Mouse (Mus musculus) fat pad, adult 2 months (tissue): ENCODE data around the gene Spcs1.

Source experiments
- DNase-seq: peaks from one replicate; pipeline ENCODE4 v3.0.0-alpha.2; 2011; ENCODE audit warnings: low read depth, low spot score; ENCODE audit errors: extremely low read depth

Spcs1 gene

DNA sequence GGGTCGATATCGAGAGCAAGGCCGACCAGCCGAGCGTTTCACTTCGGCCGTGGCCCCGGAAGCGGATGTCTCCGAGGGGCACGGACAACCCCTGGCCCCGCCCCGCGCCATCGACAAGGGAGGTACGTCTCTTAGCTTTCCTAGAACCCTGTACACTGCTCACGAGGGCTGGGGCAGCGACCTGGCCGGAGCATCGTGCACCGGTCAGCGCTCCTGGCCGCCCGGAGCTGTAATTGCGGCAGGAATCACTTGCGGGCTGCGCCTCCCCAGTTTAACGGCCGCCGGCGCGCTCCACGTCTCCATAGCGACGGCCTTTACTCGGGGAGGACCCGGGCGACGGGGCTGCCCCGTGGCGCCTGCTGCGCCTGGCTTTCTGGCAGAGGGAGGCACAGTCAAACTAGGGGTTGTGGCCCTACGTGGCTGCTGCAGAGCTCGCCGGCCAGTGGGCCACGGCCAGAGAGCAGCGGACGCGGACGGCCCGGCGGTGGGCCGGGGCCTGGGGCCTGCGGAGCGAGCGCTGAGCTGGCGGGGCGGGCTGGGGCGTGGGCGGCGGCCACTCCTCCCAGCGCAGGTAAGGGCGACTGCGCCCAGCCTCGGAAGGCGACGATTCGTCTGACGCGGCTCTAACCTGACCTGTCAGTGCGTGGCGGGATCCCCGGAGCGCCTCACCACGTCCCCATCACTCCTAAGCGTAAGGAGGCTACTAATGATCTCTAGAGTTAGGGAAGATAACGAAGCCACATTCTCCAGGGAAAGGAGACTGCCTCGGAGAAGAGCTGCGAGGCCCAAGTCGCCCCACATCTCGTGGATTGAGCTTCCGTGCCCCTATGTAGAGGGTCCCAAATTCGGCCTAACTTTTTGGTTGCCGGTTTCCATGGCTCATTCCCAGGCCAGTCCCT, at the start of gene Spcs1, which contains the start of gene Glt8d1:
Gene Spcs1, minus strand, starts transcription at position 366 of the 899 bp plus-strand sequence.
Gene Glt8d1, plus strand, starts transcription at position 94 of the 899 bp plus-strand sequence.
- DNase-seq = no peak

DNA sequence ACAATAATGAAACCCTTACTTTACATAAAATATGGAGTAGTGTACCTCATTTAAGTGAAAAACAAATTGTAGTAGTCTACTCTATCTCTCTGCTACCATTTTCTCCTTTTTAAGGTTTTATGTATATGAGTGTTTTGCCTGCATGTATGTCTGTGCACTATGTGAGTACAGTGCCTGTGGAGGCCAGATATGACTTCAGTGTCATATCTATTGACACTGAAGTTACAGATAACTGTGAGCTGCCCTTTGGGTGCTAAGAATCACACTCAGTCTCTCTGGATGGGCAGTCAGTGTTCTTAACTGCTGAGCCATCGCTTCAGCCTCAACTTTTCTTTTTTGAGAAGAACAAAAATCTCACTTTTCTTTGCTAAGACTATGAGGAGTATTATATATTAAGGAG, 44.3 kb upstream of the Spcs1 start:
- no peak for DNase-seq

GRCm38 (mm10) chr14:31045296-31045695, 43.8 kb upstream of the Spcs1 start:
- DNase-seq = peak; percentile 71

DNA sequence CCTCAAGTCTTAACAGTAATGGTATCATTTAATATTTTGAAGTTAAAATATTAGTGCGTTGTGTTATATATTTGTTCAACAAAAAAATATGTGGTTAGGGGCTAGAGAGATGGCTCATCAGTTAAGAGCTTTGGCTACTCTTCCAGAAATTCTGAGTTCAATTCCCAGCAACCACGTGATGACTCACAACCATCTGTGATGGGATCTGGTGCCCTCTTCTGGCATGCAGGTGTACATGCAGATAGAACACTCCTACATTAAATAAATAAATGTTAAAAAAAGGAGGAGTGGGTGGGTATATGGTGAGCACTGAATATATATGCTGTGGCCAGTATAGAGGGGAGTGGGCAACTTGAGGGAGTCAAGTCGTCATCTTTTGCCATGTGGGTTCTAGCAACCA, 24.3 kb upstream of the Spcs1 start:
- DNase-seq = no peak

GRCm38 (mm10) chr14:31022579-31022978, 21.1 kb upstream of the Spcs1 start:
- no peak for DNase-seq

DNA sequence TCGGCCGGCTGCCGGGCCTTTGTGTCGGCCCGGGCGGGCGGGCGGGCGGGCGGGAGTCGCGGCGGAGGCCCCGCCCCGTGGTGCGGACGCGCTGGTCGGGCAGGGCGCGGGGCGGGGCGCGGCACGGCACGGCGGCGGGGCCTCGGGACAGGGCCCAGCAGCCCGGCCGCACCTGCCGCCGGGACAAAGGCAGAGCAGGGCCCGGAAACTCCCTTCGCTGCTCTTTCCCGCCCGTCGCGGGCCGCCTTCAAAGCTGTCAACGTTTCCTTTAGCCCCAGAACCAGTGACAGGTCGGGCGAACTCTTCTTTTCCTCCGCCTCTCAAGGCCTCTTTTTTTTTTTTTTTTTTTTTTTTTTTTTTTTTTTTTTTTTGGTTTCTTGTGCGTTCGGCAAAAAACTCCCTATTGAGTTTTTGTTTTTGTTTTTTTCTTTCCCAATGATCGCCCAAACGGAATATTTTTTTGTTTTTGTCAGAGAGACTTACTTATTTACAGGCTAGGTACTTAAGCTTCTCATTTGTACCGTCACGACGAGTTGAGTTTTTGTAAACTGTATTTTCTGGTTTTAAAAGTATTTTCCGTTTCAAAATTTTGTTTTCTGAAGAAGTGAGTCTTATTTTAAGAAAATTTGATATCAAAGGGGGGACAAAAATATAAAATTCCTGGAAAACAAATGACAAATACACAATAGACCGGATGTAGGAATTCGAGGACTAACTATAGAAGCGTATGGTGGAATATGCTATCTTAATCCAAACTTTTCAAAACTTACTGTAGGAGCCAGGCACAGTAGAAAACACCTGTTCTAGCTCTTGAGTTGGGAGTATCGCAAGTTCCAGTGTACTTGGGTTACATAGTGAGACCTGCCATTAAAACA, 18.1 kb upstream of the Spcs1 start:
- no peak for DNase-seq

GRCm38 (mm10) chr14:31018860-31019291, 17.4 kb upstream of the Spcs1 start, which contains the start of the genes Pbrm1 and Gnl3:
Gene Pbrm1 (plus strand): TSS chr14:31019138.
Gene Gnl3 (minus strand): TSS chr14:31019152.
- no peak for DNase-seq

DNA sequence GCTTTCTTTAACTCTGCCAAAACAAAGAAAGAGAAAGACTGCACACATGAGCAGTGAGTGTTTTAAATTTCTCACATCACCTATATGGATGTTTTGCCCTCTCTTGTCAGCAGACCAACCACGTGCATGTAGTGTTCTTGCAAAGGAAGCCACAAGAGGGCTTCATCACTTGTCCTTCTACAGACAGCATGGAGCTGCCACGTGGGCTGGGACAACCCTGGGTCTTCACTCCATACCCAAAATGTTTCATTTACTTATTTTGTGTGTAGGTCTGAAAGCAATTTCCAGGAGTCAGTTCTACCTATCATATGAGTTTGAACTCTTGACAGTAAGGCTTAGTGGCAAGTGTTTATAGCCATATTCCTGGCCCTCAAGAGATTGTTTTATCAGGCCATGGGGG, 16.4 kb upstream of the Spcs1 start:
- DNase-seq = no peak

GRCm38 (mm10) chr14:31016063-31016462, 14.6 kb upstream of the Spcs1 start:
- DNase-seq = no peak

- no peak for DNase-seq
These were observed 12.5 kb upstream of the Spcs1 start for GRCm38 (mm10) chr14:31013928-31014327.

- no peak for DNase-seq
These were observed 10.1 kb upstream of the Spcs1 start for GRCm38 (mm10) chr14:31011588-31011987.

DNA sequence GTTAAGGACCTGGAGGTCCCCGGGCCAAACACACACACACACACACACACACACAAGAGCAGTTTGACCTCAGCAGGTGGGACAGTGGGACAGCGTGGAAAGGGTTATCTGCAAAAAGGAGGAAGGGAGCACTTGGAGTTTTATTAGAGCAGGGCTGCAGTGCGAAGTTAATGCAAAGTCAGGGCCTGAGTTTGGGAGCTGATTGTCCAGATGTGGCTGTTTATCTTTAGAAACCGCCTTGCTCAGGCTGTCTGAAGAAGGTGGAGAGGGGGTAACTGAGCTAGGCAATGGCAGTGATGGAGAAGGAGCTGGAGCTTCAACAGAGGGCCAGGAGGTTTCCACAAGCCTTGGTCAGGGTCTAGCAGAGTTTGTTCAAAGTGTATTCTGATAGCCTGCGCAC, 5.3 kb upstream of the Spcs1 start:
- no peak for DNase-seq

DNA sequence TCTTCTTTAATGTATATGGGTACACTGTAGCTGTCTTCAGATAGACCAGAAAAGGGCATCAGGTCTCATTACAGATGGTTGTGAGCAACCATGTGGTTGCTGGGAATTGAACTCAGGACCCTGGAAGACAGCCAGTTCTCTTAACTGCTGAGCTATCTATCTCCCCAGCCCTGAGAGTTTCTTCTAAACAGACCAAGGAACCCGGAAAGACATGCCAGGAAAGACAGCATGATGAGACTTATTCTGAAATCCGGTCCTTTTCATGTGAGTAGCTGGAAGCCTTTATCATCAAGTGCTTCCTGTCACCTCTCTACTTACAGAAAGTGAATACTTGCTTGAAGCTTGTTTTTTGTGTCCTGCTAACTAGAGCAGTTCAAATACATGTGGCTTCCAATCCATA, 3.1 kb upstream of the Spcs1 start:
- no peak for DNase-seq

DNA sequence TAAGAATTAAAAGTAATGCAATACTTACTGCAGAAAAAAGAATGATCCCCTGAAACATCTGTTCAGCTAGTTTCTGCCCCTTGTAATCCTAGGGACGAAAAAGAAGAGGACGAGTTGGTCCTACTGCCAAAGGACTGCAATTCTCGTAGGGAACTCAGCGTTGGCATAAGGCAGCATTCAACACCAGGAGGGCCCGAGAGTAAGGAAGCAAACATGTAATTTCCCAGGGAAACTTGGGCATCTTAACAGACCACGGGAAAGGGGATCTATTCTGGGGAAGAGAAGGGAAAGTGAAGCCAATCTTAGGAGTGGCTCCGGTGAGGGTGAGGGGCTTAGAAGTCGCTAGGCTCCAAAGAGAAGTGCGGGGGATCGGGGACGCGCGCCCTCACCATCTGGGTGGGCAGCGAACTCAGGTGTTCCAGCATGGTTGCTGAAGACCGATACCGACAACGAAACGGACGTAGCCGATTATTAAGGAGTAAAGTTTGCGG, 611 bp downstream of the Spcs1 start:
- DNase-seq = no peak

GRCm38 (mm10) chr14:31000356-31000755, 1.1 kb downstream of the Spcs1 start:
- DNase-seq = no peak

DNA sequence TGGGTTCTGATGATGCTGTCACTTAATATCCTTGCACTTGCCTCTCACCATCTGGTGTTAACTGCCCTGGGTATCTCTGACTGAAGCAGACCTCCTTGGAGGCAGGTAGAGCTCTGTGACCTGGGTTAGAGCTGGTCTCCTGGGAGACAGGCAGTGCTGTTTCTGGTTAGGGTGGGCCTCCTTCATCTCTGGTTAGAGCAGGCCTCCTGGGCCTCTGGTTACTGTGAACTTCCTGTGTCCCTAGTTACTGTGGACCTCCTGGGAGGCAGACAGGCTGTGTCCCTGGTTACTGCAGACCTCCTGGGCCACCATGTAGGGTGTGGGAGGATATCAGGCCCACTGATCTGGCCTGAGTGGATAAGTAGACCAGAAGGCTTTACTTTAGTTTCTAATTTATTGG, 5.1 kb downstream of the Spcs1 start:
- DNase-seq = no peak

- DNase-seq = no peak
These were observed 25.2 kb downstream of the Spcs1 start for GRCm38 (mm10) chr14:30976222-30976621.

GRCm38 (mm10) chr14:30974204-30974603, 27.3 kb downstream of the Spcs1 start:
- peak; percentile 56 for DNase-seq

- no peak for DNase-seq
These were observed 41.1 kb downstream of the Spcs1 start for GRCm38 (mm10) chr14:30960366-30960765.

- DNase-seq = no peak
These were observed 42.4 kb downstream of the Spcs1 start for GRCm38 (mm10) chr14:30959031-30959430.

DNA sequence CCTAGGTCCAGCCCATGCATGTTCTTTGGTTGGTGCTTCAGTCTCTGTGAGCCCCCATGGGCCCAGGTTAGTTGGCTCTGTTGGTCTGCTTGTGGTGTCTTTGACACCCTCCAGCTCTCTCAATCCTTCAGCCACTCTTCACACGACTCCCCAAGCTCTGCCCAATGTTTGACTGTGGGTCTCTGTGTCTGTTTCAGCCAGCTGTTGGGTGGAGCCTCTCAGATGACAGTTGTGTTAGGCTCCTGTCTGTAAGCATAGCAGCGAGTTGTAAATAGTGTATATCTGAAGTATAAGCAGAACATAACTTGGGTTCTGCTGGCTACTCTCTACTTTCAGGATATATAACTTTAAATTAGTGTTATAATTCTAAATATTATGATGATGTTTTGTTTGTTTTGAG, 43.0 kb downstream of the Spcs1 start:
- DNase-seq = no peak
